Mouse (Mus musculus) heart, embryonic 13.5 days (tissue): Measurements from ENCODE around the gene Smim4. TPM values are rescaled to one million over a fixed set of nuclear protein-coding genes. Genes with fewer than 3 reads are reported as not detected.
A peak's percentile ranks its signal among the peaks of the same experiment; 100 is the strongest.

Experiments
- ATAC-seq: fragments of 200-750 bp; cut with Nextera tagmentation; 2 replicates; pipeline ENCODE4 v1.8.0; 2017; ENCODE audit warnings: moderate TSS enrichment; ENCODE audit not compliant: insufficient number of reproducible peaks, low FRiP score, low TSS enrichment; ENCODE audit errors: extremely low read depth
- H3K27ac ChIP-seq: fragments of 300-500 bp; sonication (generic); replicated peaks from 2 replicates; pipeline ENCODE4 v1.5.1; 2015; ENCODE audit warnings: moderate library complexity, mild to moderate bottlenecking, inconsistent platforms
- H3K27me3 ChIP-seq: fragments of 300-500 bp; sonication (generic); replicated peaks from 2 replicates; pipeline ENCODE4 v1.6.1; 2015; ENCODE audit warnings: mild to moderate bottlenecking, inconsistent platforms
- H3K36me3 ChIP-seq: fragments of 300-500 bp; sonication (generic); 2 replicates; pipeline ENCODE4 v1.6.1; 2015; ENCODE audit warnings: mild to moderate bottlenecking, inconsistent platforms
- H3K4me1 ChIP-seq: fragments of 300-500 bp; sonication (generic); 2 replicates; pipeline ENCODE4 v1.6.1; 2015; ENCODE audit warnings: inconsistent platforms
- H3K4me2 ChIP-seq: fragments of 300-500 bp; sonication (generic); 2 replicates; pipeline ENCODE4 v1.6.1; 2015; ENCODE audit warnings: inconsistent platforms, mild to moderate bottlenecking, moderate library complexity
- H3K4me3 ChIP-seq: fragments of 300-500 bp; sonication (generic); 2 replicates; pipeline ENCODE4 v1.5.1; 2015; ENCODE audit warnings: moderate library complexity, mild to moderate bottlenecking, inconsistent platforms
- H3K9ac ChIP-seq: fragments of 300-500 bp; sonication (generic); 2 replicates; pipeline ENCODE4 v1.6.1; 2015; ENCODE audit warnings: inconsistent platforms, mild to moderate bottlenecking, moderate library complexity
- H3K9me3 ChIP-seq: fragments of 300-500 bp; sonication (generic); 2 replicates; pipeline ENCODE4 v1.6.1; 2016; ENCODE audit warnings: inconsistent platforms
- WGBS: fragments of 180-500 bp; shearing (Covaris S2); methylation state at CpG from one replicate; pipeline ENCODE4 v1.1.7; 2015; ENCODE audit warnings: mixed read lengths; 5-methylcytosine and 5-hydroxymethylcytosine counted together
- polyA plus RNA-seq: library from polyadenylated mRNA; unstranded; fragments of >200 nt; fragmentation: Nextera tagmentation; extraction: Ambion mirVana; gene quantifications from 2 replicates; pipeline ENCODE4 v1.2.1, GENCODE M21; 2015

The Smim4 gene
- polyA plus RNA-seq: 78.4 and 81.9 TPM in 2 replicates

- Histone ChIP-seq H3K27me3 (no peaks in the 10 kb centered on the region), H3K4me2 (peak within 1 kb of the TSS; percentile 85), H3K4me1 (peaks cover 73% of the 10 kb centered on the region), H3K9ac (peak within 1 kb of the TSS; percentile 87), H3K27ac (peak within 1 kb of the TSS; percentile 94), H3K9me3 (no peaks in the 10 kb centered on the region), H3K4me3 (peak within 1 kb of the TSS; percentile 68), H3K36me3 (peaks cover 25% of the 10 kb centered on the region)
- under 1% methylated on average over 33 of the region's 33 CpGs for WGBS
- peak; percentile 90 for ATAC-seq
These were observed at the start of gene Smim4 for GRCm38 (mm10) chr14:31128826-31129219. Gene Smim4, minus strand, starts transcription at chr14:31128956.

- no peak overlapping the region for H3K9ac ChIP-seq
- 78% methylated on average over 5 of the region's 5 CpGs for whole genome bisulfite sequencing
- H3K4me1 ChIP-seq: peaks cover 40% of the 10 kb centered on the region
- no peaks in the 10 kb centered on the region for H3K9me3 ChIP-seq
- ATAC-seq: no peak
- peaks cover 100% of the 10 kb centered on the region for H3K36me3 ChIP-seq
- no peak overlapping the region for H3K4me3 ChIP-seq
- H3K27me3 ChIP-seq: no peaks in the 10 kb centered on the region
- no peak overlapping the region for H3K27ac ChIP-seq
- H3K4me2 ChIP-seq: no peak overlapping the region
These were observed 49.0 kb upstream of the Smim4 start for GRCm38 (mm10) chr14:31177715-31178114.

- Histone ChIP-seq H3K4me1 (peaks cover 38% of the 10 kb centered on the region), H3K9ac (no peak overlapping the region), H3K9me3 (no peaks in the 10 kb centered on the region), H3K4me2 (no peak overlapping the region), H3K27ac (no peak overlapping the region), H3K36me3 (peaks cover 100% of the 10 kb centered on the region), H3K27me3 (no peaks in the 10 kb centered on the region), H3K4me3 (no peak overlapping the region)
- ATAC-seq: no peak
- 86% methylated on average over 16 of the region's 16 CpGs for WGBS
These were observed 48.5 kb upstream of the Smim4 start for GRCm38 (mm10) chr14:31177287-31177686.

- Histone ChIP-seq H3K9me3 (no peaks in the 10 kb centered on the region), H3K4me2 (no peak overlapping the region), H3K27me3 (no peaks in the 10 kb centered on the region), H3K36me3 (peaks cover 91% of the 10 kb centered on the region), H3K4me3 (no peak overlapping the region), H3K27ac (peak overlapping the region; percentile 46), H3K9ac (no peak overlapping the region), H3K4me1 (peaks cover 43% of the 10 kb centered on the region)
- WGBS: 79% methylated on average over 7 of the region's 7 CpGs
- no peak for ATAC-seq
These were observed 44.8 kb upstream of the Smim4 start for GRCm38 (mm10) chr14:31173537-31173936.

GRCm38 (mm10) chr14:31172781-31173455 is 44.2 kb upstream of the Smim4 start:
- Histone ChIP-seq H3K36me3 (peaks cover 85% of the 10 kb centered on the region), H3K4me1 (peaks cover 44% of the 10 kb centered on the region)
- no peak for ATAC-seq

GRCm38 (mm10) chr14:31171821-31172220 is 43.1 kb upstream of the Smim4 start:
- no peak overlapping the region for H3K4me2 ChIP-seq
- H3K4me3 ChIP-seq: no peak overlapping the region
- ATAC-seq: no peak
- H3K27me3 ChIP-seq: no peaks in the 10 kb centered on the region
- no peaks in the 10 kb centered on the region for H3K9me3 ChIP-seq
- H3K36me3 ChIP-seq: peaks cover 74% of the 10 kb centered on the region
- peaks cover 46% of the 10 kb centered on the region for H3K4me1 ChIP-seq
- WGBS: 92% methylated on average over 15 of the region's 15 CpGs
- no peak overlapping the region for H3K27ac ChIP-seq
- no peak overlapping the region for H3K9ac ChIP-seq

More at GRCm38 (mm10) chr14:31172781-31173455, 44.2 kb upstream of the Smim4 start:
- Histone ChIP-seq H3K27ac (peak overlapping the region; percentile 48), H3K4me3 (no peak overlapping the region), H3K9me3 (no peaks in the 10 kb centered on the region), H3K4me2 (no peak overlapping the region), H3K27me3 (no peaks in the 10 kb centered on the region), H3K9ac (0 out of 2 replicates have a peak overlapping the region, but pooled peaks have one; percentile 5)
- 63% methylated on average over 18 of the region's 18 CpGs for WGBS

- ATAC-seq: no peak
- 89% methylated on average over 11 of the region's 11 CpGs for WGBS
- Histone ChIP-seq H3K27ac (peak overlapping the region; percentile 37; the same call in 1 of the 2 replicates), H3K4me3 (no peak overlapping the region), H3K36me3 (peaks cover 70% of the 10 kb centered on the region), H3K27me3 (no peaks in the 10 kb centered on the region), H3K9ac (no peak overlapping the region), H3K4me1 (peaks cover 51% of the 10 kb centered on the region), H3K9me3 (no peaks in the 10 kb centered on the region), H3K4me2 (no peak overlapping the region)
These were observed 42.6 kb upstream of the Smim4 start for GRCm38 (mm10) chr14:31171386-31171785.

GRCm38 (mm10) chr14:31170963-31171362 is 42.2 kb upstream of the Smim4 start:
- Histone ChIP-seq H3K4me3 (no peak overlapping the region), H3K9ac (no peak overlapping the region), H3K4me1 (peaks cover 55% of the 10 kb centered on the region), H3K27me3 (no peaks in the 10 kb centered on the region), H3K36me3 (peaks cover 66% of the 10 kb centered on the region), H3K9me3 (no peaks in the 10 kb centered on the region), H3K27ac (peak overlapping the region; percentile 37), H3K4me2 (no peak overlapping the region)
- ATAC-seq: no peak
- WGBS: 77% methylated on average over 13 of the region's 13 CpGs

GRCm38 (mm10) chr14:31169508-31169907 is 40.8 kb upstream of the Smim4 start:
- no peak overlapping the region for H3K9ac ChIP-seq
- H3K4me2 ChIP-seq: no peak overlapping the region
- WGBS: 52% methylated on average over 6 of the region's 6 CpGs
- no peak for ATAC-seq
- no peak overlapping the region for H3K4me3 ChIP-seq
- H3K27ac ChIP-seq: peak overlapping the region; percentile 37; the same call in 1 of the 2 replicates
- H3K36me3 ChIP-seq: peaks cover 51% of the 10 kb centered on the region
- no peaks in the 10 kb centered on the region for H3K27me3 ChIP-seq
- no peaks in the 10 kb centered on the region for H3K9me3 ChIP-seq
- peaks cover 67% of the 10 kb centered on the region for H3K4me1 ChIP-seq

- WGBS: 25% methylated on average over 10 of the region's 10 CpGs
These were observed 39.7 kb upstream of the Smim4 start, which contains the start of gene Stab1 for GRCm38 (mm10) chr14:31168425-31168824. Gene Stab1, minus strand, starts transcription at chr14:31168641.

GRCm38 (mm10) chr14:31166827-31167226 is 38.1 kb upstream of the Smim4 start:
- H3K4me1 ChIP-seq: peaks cover 62% of the 10 kb centered on the region
- 47% methylated on average over 9 of the region's 9 CpGs for WGBS
- ATAC-seq: no peak
- H3K27ac ChIP-seq: peak overlapping the region; percentile 77
- H3K36me3 ChIP-seq: peaks cover 27% of the 10 kb centered on the region
- no peaks in the 10 kb centered on the region for H3K9me3 ChIP-seq
- H3K27me3 ChIP-seq: no peaks in the 10 kb centered on the region
- peak overlapping the region; percentile 52 for H3K4me3 ChIP-seq
- H3K4me2 ChIP-seq: peak overlapping the region; percentile 61
- peak overlapping the region; percentile 71 for H3K9ac ChIP-seq

More at GRCm38 (mm10) chr14:31168425-31168824, 39.7 kb upstream of the Smim4 start, which contains the start of gene Stab1:
- Histone ChIP-seq H3K4me2 (peak within 1 kb of the TSS; percentile 61), H3K27ac (peak within 1 kb of the TSS; percentile 77), H3K4me1 (peaks cover 69% of the 10 kb centered on the region), H3K27me3 (no peaks in the 10 kb centered on the region), H3K36me3 (peaks cover 40% of the 10 kb centered on the region), H3K9ac (peak within 1 kb of the TSS; percentile 71), H3K4me3 (peak within 1 kb of the TSS; percentile 52), H3K9me3 (no peaks in the 10 kb centered on the region)
- ATAC-seq: peak; percentile 24; the same call in 1 of the 2 replicates
